ENCODE assay signal across 12 mouse cellular contexts in genomic region chr11:94281199-94282181, GRCm38 (mm10). TPM values are rescaled to one million over a fixed set of nuclear protein-coding genes. Genes with fewer than 3 reads are reported as not detected.
DNase-seq lines count a peak whose midpoint lies in the region; TF ChIP-seq lines count a peak whose summit lies in the region.
"Had no signal": no experiment of that assay in that cellular context is flagged by ENCODE, and none has a peak within 500 bp of the region (broad histone marks: within the 10 kb centered on the region; RNA-seq: fewer than 3 reads in every experiment).

Gene Gm21885, plus strand, starts transcription at chr11:94281873.

- peaks cover 22% of the 10 kb centered on the region for H3K36me3 ChIP-seq in small intestine, adult 2 months (ENCODE audit: control insufficient read depth, insufficient read depth, low read length)

- peaks cover 20% of the 10 kb centered on the region; the same call in 1 of the 2 replicates for H3K4me1 ChIP-seq in small intestine, adult 2 months (ENCODE audit: control insufficient read depth, insufficient read depth, insufficient read length, low read length)

- H3K27me3 ChIP-seq in small intestine, adult 2 months (ENCODE audit: control insufficient read depth, insufficient read depth, low read length): no peaks in the 10 kb centered on the region
- H3K27me3 ChIP-seq: embryonic facial prominence, embryonic 13.5 days; kidney, embryonic 15.5 days had no signal

- peak within 1 kb of the TSS; percentile 48 for H3K4me3 ChIP-seq in small intestine, adult 2 months (ENCODE audit: low read depth, low read length)
- H3K4me3 ChIP-seq: embryonic facial prominence, embryonic 13.5 days; kidney, embryonic 15.5 days; megakaryocyte, embryonic 14.5 days had no signal

- WGBS in small intestine, adult 2 months: 20% methylated on average over 11 of the region's 11 CpGs

- peak; percentile 76 for DNase-seq in adrenal gland, postnatal 10 days
- DNase-seq in adrenal gland, adult 18-20 months (ENCODE audit: low spot score in 2 of 2): no peak
- DNase-seq in layer of hippocampus, postnatal 14 days (ENCODE audit: low spot score in 2 of 2): peak; percentile 26 to 46
- DNase-seq in layer of hippocampus, adult 9-10 months (ENCODE audit: low spot score): no peak
- DNase-seq in heart, postnatal 4 days: peak; percentile 49
- no peak for DNase-seq in spleen, postnatal 36 days (ENCODE audit: low spot score in 2 of 2)
- DNase-seq in frontal cortex, postnatal 14 days (ENCODE audit: low spot score in 2 of 2): no peak

- no peak for TF ChIP-seq CTCF in small intestine, adult 2 months (IDR thresholded peaks at IDR 0.05; ENCODE audit: extremely low read depth, insufficient read length, insufficient replicate concordance, low read depth, low read length)

- no peak; the same call in 1 of the 2 replicates for TF ChIP-seq POLR2A in small intestine, adult 2 months (IDR thresholded peaks at IDR 0.05; ENCODE audit: low read depth, low read length)

- H3K27ac ChIP-seq in small intestine, adult 2 months (ENCODE audit: insufficient read depth, low read depth, low read length): peak within 1 kb of the TSS; percentile 96
- H3K27ac ChIP-seq: embryonic facial prominence, embryonic 13.5 days; kidney, embryonic 15.5 days had no signal

RNA-seq across cellular contexts. Expression of gene Gm21885, which starts in this region (rescaled TPM):
- not detected for total RNA-seq in adrenal gland, postnatal 10 days (2021)
- total RNA-seq in adrenal gland, adult 18-20 months (2021): not detected
- not detected for total RNA-seq in layer of hippocampus, postnatal 14 days (2021)
- not detected for total RNA-seq in heart, postnatal 4 days (2021)
- polyA plus RNA-seq in small intestine, adult 2 months (2012; rRNA removed): 2.1 and 4.1 TPM in 2 replicates
- polyA plus RNA-seq: kidney, embryonic 15.5 days; spleen, adult 2 months had no signal

Comparison
In these comparisons a context has a peak if more than half of its experiments do, and no peak if none do; other contexts are left out.
1. Peak in DNase-seq in adrenal gland, postnatal 10 days; RNA of the gene not detected or under 1 TPM.
2. Peak in DNase-seq in layer of hippocampus, postnatal 14 days; RNA of the gene not detected or under 1 TPM.
3. Peak in DNase-seq in heart, postnatal 4 days; RNA of the gene not detected or under 1 TPM.